Mouse (Mus musculus) kidney, postnatal 10 days (tissue): ENCODE data around the gene Ip6k2.
A peak's percentile ranks its signal among the peaks of the same experiment; 100 is the strongest.

Source experiments
- DNase-seq: peaks from one replicate; pipeline ENCODE4 v3.0.0; 2021; ENCODE audit warnings: mixed read lengths

Ip6k2 gene

DNA sequence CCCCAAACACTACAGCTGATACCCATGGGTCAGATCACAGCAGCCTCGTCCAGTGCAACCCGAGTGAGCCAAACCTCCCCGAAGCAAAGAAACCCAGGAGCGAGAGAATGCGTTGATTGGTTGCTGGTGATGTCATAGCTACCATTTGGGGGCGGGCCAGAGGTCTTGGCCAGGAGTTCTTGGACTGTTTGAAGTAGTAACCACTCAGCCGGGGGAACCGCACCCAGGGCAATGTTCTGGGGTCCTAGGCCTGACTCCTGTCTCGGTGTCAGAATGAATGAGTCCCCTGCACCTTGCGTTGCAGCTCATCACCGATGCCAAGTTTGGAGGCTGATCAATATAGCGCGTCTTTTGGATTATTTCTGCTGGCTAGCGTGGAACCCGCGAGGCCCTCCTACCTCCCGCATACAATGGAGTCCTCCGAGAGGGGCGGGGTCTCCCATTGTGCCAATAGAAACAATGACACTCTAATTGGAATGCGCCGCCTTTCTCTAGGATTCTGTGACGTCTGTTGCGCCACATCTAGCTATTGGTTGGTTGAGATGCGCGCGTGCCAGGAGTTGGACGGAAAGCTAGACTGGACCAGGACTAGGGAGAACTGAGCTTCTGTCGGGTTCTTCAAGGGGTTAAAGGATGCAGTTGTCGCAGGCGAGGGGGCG is 41.3 kb downstream of the Ip6k2 start:
- DNase-seq: no peak

DNA sequence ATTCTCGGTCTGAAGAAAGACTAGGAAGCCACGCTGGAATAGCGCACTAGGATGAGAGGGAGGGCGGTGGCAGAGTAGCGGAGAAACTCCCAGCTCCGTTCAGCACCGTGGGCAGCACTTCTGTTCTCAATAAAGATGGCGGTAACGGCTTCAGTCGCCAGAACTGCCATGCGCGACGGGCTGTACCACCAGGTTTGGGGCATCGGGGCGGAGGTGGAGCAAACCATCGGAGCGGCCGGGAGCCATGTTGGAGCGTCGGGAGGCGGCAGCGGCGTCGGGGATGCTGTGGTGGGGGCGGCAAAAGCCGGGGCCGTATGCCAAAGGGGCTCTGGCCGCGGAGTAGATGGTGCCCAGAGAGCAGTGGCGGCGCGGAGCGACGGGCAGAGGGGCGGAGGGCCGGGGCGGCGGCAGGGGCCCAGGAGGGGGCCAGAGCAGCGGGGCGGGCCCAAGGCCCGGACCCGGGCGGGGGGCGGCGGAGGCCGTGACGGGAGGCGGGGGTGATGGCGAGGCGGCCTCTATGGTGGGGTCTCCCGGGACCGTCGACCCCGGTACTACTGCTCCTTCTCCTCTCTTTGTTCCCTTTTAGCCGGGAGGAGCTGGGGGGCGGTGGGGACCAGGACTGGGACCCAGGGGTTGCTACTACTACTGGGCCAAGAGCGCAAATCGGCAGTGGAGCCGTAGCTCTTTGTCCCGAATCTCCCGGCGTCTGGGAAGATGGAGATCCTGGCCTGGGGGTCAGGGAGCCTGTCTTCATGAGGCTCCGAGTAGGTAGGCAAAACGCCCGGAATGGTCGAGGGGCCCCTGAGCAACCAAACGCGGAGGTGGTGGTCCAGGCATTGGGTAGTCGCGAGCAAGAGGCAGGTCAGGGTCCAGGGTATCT is 42.5 kb downstream of the Ip6k2 start, which contains the start of gene Celsr3:
Gene Celsr3, plus strand, starts transcription at position 501 of the 880 bp plus-strand sequence.
- DNase-seq: peak; percentile 78

DNA sequence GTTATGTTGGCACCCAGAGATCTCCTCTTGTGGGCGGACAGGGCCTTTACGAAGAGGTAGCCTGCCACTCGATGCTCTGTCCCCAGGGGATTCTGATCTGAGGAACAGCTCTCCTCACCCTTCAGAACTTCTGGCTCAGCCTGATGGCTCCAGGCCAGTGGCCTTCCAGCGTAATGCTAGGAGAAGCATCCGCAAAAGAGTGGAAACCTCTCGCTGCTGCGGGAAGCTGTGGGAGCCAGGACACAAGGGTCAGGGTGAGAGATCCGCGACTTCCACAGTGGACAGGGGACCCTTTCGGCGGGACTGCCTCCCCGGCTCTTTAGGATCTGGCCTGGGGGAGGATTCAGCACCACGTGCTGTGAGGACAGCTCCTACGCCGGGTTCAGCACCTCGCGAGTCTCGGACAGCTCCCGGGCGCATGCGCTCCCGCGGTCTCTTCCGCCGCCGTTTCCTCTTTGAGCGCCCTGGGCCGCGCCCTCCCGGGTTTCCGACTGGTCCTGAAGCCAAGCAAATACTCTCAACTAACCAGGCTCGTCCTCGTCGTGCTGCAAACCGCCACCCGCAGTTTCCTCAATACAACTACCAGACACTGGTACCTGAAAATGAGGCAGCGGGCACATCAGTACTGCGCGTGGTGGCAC is 43.2 kb downstream of the Ip6k2 start:
- DNase-seq: peak; percentile 86

DNA sequence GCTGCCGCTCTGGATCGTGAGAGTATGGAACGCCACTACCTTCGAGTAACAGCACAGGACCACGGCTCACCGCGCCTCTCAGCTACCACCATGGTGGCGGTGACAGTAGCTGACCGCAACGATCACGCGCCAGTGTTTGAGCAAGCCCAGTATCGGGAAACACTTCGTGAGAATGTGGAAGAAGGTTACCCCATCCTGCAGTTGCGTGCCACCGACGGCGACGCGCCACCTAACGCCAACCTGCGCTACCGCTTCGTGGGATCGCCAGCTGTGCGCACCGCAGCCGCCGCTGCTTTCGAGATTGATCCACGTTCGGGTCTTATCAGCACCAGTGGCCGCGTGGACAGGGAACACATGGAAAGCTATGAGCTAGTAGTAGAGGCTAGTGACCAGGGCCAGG is 43.9 kb downstream of the Ip6k2 start:
- no peak for DNase-seq

DNA sequence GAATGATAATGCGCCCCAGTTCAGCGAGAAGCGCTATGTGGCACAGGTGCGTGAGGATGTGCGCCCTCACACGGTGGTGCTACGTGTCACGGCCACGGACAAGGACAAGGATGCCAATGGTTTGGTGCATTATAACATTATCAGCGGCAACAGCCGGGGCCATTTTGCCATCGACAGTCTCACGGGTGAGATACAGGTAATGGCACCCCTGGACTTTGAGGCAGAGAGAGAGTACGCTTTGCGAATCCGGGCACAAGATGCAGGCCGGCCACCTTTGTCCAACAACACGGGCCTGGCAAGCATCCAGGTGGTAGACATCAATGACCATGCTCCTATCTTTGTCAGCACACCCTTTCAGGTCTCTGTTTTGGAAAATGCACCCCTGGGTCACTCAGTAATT is 44.3 kb downstream of the Ip6k2 start:
- no peak for DNase-seq

DNA sequence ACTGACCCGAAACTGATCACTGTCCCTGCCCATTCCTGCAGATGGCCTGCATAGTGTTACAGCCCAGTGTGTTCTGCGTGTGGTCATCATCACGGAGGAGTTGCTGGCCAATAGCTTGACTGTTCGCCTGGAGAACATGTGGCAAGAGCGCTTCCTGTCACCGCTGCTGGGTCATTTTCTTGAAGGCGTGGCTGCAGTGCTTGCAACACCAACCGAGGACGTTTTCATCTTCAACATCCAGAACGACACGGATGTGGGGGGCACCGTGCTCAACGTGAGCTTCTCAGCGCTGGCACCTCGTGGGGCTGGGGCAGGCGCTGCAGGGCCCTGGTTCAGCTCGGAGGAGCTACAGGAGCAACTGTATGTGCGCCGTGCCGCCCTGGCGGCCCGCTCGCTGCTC is 48.0 kb downstream of the Ip6k2 start:
- DNase-seq: no peak

DNA sequence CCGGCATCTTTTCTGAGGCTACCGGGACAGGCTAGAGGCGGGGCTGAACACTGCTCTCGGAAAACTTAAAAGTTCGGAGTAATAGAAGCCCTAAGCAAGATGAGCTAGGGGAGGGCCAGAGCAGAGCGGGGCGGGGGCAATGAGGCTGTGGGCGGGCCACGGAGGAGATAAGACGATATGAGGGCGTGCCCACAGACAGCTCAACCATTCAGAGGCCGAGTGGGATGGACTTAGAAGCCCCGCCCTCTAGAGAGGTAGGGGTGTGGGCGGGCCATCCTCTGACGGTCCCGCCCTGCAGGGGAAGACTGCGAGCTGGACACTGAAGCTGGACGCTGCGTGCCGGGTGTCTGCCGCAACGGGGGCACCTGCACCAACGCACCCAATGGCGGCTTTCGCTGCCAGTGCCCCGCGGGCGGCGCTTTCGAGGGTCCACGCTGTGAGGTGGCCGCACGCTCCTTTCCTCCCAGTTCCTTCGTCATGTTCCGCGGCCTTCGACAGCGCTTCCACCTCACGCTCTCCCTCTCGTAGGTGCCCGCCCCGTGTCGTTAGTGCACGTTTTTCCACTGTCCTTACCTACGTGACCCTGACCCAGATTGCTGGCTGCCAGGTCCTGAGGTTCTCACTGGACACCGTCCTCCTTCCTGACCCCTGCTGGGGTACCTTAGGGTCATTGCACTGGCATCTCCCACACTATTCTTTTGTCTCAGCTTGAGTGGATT is 49.0 kb downstream of the Ip6k2 start:
- peak; percentile 96 for DNase-seq

DNA sequence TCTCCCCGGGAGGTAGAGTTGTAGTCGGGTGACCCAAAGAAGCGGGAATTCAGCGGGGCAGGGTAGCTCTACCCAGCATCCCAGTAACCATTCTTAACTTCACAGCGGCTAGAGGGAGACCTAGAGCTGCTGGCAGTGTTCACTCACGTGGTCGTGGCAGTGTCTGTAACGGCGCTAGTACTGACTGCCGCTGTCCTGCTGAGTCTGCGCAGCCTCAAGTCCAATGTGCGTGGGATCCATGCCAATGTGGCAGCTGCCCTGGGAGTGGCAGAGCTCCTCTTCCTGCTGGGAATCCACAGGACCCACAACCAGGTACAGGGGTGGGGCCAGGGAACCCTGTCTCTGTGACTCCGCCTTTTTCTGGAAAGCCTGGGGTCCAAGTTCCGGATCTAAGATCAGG is 59.4 kb downstream of the Ip6k2 start:
- peak; percentile 82 for DNase-seq

DNA sequence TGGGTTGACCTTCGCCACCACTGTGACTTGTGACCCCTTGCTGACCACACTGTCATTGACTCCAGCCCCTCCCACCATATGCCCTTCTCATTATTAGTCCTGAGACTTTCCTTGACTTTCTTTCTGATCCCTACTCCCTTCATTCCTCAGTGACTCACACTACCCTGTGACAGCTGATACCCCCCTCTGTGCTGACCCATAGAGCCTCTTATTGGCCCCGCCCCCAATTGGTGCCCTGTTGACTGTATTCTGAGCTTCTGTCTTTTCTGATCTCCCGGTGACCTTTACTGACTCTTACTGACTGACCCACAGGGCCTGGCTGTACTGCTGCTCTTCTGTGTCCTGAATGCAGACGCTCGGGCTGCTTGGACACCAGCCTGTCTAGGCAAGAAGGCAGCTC is 61.8 kb downstream of the Ip6k2 start:
- no peak for DNase-seq

DNA sequence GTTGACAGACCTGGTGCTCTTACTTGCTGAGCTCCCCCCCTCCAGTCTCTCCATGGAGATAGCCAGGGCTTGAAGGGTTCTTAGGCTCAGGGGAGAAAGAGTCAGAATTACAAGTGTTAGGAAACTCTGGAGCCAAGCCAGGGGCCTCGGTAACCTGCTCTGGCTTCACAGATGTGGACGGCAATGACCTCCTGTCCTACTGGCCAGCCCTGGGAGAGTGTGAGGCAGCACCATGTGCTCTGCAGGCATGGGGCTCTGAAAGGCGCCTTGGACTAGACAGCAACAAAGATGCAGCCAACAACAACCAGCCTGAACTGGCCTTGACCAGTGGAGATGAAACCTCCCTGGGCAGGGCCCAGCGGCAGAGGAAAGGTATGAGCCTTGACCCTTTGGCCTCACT is 63.8 kb downstream of the Ip6k2 start:
- peak; percentile 34 for DNase-seq

DNA sequence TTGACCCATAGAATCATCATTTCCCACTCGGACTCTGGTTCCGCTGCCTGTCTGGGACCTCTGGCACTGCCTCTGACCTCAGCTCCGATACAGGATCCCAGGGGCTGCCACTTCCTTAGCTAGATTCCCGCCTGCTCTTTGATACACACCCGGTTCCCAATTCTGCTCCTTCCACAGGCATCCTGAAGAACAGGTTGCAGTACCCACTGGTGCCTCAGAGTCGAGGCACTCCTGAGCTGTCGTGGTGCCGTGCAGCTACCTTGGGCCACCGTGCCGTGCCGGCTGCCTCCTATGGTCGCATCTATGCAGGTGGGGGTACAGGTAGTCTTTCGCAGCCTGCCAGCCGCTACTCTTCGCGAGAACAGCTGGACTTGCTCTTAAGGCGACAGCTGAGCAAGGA is 64.8 kb downstream of the Ip6k2 start:
- DNase-seq: no peak

DNA sequence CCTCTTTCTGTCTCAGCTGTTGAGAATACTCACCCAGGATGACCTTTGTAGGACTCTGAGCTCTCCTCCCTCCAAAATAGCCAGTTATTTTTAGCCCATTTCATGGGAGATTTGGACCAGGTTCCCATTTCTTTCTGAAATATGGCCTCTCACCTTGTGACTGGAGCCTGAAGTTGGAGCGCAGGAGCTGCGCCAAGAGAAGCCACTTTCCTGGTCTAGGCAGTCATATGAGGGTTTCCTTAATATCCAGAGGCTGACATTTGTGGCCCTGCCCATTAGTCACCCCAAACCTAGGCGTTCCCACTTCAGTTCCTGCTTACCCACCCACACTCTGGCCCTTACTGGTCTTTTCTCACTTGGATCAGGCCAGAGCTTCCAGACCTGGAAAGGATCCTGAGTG is 69.4 kb downstream of the Ip6k2 start, which contains the start of gene Slc26a6:
Gene Slc26a6, plus strand, starts transcription at position 308 of the 400 bp plus-strand sequence.
- DNase-seq: no peak

DNA sequence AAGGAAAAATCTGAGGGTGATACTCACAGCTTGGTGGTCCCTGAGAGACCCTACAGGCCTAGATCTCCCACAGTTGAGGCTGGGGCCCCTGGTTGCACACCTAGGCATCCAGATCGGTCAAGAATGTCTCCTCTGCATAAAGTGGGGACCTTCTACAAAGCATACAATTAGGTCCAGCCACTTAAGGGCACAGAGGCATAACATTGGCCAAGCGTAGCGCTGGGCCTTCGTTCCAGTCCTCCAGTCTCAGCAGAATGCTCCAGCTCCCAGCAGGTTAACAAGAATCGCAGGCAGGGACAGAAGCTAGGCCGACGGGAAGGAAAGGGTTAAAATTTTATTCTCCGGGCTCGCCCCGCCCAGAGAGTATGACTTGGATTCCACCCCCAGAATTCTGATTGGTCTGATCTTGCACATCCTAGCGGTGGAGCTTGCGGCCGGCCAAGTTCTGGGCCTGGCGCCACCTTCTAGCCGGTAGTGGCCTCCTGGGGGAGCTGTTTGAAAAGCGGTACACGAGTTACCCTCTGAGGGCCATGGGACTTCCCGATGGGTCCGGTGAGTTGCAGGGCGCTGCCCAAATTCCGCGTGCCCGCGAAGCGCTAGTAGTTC is 70.1 kb downstream of the Ip6k2 start:
- peak; percentile 93 for DNase-seq

DNA sequence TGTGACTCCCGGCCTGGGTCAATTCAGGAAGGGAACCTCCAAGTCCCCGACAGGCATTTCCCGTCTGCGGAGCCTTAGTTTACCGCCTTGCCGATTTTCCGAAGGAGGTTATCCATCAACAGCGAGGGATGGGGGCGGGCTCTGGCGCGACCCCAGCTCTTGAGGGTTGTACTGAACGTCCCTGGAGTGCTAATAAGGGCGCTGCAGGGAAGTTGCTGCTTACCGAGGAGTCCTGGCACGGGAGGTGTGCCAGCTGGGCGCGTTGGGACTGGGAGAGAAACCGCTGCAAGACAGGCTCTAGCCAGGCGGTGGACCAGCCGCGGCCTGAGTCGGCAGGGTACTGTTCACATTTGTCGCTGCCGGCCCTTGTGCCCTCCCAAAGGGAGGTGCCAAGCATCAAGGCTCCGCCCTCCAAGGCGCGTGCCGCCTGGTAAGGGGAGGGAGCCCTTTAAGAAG is 70.7 kb downstream of the Ip6k2 start:
- peak; percentile 91 for DNase-seq

DNA sequence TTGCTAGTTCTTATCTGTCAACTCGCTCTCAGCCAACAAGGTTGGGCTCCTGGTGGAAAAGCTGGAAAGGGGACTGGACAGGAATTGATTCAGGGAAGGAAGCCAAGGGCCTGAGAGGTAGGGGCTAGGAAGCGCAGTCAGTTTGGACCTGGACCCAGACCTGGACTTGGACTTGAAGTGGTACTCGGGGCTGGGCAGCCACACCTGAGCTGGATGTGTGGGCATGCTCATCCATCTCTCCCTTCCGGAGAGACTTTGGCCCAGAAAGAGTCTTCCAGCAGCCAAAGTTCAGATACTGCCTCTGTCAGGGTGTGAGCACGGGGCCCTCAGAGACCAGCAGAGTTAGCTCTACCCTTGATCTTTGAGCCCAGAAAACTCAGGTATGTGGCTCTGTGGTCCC is 71.7 kb downstream of the Ip6k2 start:
- DNase-seq: peak; percentile 34
